Mouse (Mus musculus) cerebellum, adult 2 months (tissue): Measurements from ENCODE around the gene Faim.

Source experiments
- CTCF ChIP-seq: fragments of 200-500 bp; IDR thresholded peaks from 2 replicates; pipeline ENCODE4 v1.5.1; 2011; ENCODE audit warnings: low read depth, mild to moderate bottlenecking, control low read depth, low read length, moderate library complexity, borderline replicate concordance; ENCODE audit not compliant: insufficient read depth
- POLR2A ChIP-seq: fragments of 200-500 bp; IDR thresholded peaks from 2 replicates; pipeline ENCODE4 v1.6.1; 2011; ENCODE audit warnings: low read length, control low read depth, borderline replicate concordance; ENCODE audit not compliant: insufficient read depth

- TF ChIP-seq POLR2A (no peak), CTCF (no peak)
These were observed 28.3 kb upstream of the Faim start for GRCm38 (mm10) chr9:98957751-98958351.
